Mouse (Mus musculus) bone marrow, adult 2 months (tissue): ENCODE results near the gene Ptpre.

ENCODE experiments used
- CTCF ChIP-seq: fragments of 200-500 bp; IDR thresholded peaks from 2 replicates; pipeline ENCODE4 v1.5.1; 2011; ENCODE audit warnings: low read length, control low read depth; ENCODE audit not compliant: control insufficient read depth, insufficient read depth
- POLR2A ChIP-seq: fragments of 200-500 bp; IDR thresholded peaks from 2 replicates; pipeline ENCODE4 v1.6.1; 2011; ENCODE audit warnings: low read depth, mild to moderate bottlenecking, control low read depth, low read length, borderline replicate concordance; ENCODE audit not compliant: control insufficient read depth

- TF ChIP-seq POLR2A (no peak), CTCF (no peak)
Observed at GRCm38 (mm10) chr7:135527169-135527568, 10.1 kb upstream of the Ptpre start.
